Mouse (Mus musculus) neural tube, embryonic 13.5 days (tissue): Measurements from ENCODE around the gene Ubiad1. TPM values are rescaled to one million over a fixed set of nuclear protein-coding genes. Genes with fewer than 3 reads are reported as not detected.
A peak's percentile ranks its signal among the peaks of the same experiment; 100 is the strongest.

Experiments used
- ATAC-seq: fragments of 200-750 bp; cut with Nextera tagmentation; 2 replicates; pipeline ENCODE4 v1.8.0; 2017; ENCODE audit warnings: low read depth, mild to moderate bottlenecking, moderate TSS enrichment, moderate library complexity
- H3K27ac ChIP-seq: fragments of 300-500 bp; sonication (generic); replicated peaks from 2 replicates; pipeline ENCODE4 v1.5.1; 2015; ENCODE audit warnings: moderate library complexity, mild to moderate bottlenecking, inconsistent platforms
- H3K27me3 ChIP-seq: fragments of 300-500 bp; sonication (generic); 2 replicates; pipeline ENCODE4 v1.6.1; 2015; ENCODE audit warnings: mild to moderate bottlenecking, inconsistent platforms
- H3K36me3 ChIP-seq: fragments of 300-500 bp; sonication (generic); 2 replicates; pipeline ENCODE4 v1.6.1; 2015; ENCODE audit warnings: mild to moderate bottlenecking, inconsistent platforms
- H3K4me1 ChIP-seq: fragments of 300-500 bp; sonication (generic); replicated peaks from 2 replicates; pipeline ENCODE4 v1.6.1; 2015; ENCODE audit warnings: inconsistent platforms
- H3K4me2 ChIP-seq: fragments of 300-500 bp; sonication (generic); 2 replicates; pipeline ENCODE4 v1.6.1; 2015; ENCODE audit warnings: inconsistent platforms, mild to moderate bottlenecking, moderate library complexity
- H3K4me3 ChIP-seq: fragments of 300-500 bp; sonication (generic); 2 replicates; pipeline ENCODE4 v1.5.1; 2015; ENCODE audit warnings: mild to moderate bottlenecking, inconsistent platforms
- H3K9ac ChIP-seq: fragments of 300-500 bp; sonication (generic); 2 replicates; pipeline ENCODE4 v1.6.1; 2015; ENCODE audit warnings: moderate library complexity, mild to moderate bottlenecking, inconsistent platforms
- H3K9me3 ChIP-seq: fragments of 300-500 bp; sonication (generic); 2 replicates; pipeline ENCODE4 v1.6.1; 2016; ENCODE audit warnings: inconsistent platforms
- WGBS: fragments of 180-500 bp; shearing (Covaris S2); methylation state at CpG from one replicate; pipeline ENCODE4 v1.1.7; 2015; 5-methylcytosine and 5-hydroxymethylcytosine counted together
- polyA plus RNA-seq: library from polyadenylated mRNA; unstranded; fragments of >200 nt; fragmentation: Nextera tagmentation; extraction: Ambion mirVana; gene quantifications from 2 replicates; pipeline ENCODE4 v1.2.1, GENCODE M21; 2015

The Ubiad1 gene
- polyA plus RNA-seq, 1 experiment from 2014 or later: 15.0 TPM

DNA sequence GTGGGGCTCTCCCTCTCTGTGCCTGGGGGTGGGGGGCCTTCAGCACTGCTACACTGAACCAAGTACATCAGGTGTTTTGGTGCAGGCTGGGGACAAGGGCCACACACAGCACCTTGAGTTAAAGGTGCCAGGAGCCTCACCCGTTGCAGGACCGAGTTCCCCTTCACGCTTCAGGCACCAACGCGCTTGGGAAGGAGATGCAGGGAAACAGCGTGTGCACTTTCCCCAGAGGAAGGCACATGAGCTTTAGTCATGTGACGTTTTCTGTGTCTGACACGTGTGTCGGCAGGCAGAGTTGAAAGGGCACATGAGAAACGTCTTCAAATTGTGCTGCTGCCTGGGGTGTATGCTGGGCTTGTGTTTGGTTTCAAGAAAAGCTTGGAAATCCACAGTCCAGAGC, 23.8 kb upstream of the Ubiad1 start:
- ATAC-seq: no peak
- WGBS: 91% methylated on average over 10 of the region's 10 CpGs

GRCm38 (mm10) chr4:148466511-148467079, 22.0 kb upstream of the Ubiad1 start:
- no peak for ATAC-seq
- 92% methylated on average over 5 of the region's 5 CpGs for WGBS
- H3K4me2 ChIP-seq: no peak overlapping the region
- H3K36me3 ChIP-seq: peaks cover 100% of the 10 kb centered on the region
- H3K9me3 ChIP-seq: no peaks in the 10 kb centered on the region
- H3K4me3 ChIP-seq: no peak overlapping the region
- H3K9ac ChIP-seq: no peak overlapping the region
- H3K27me3 ChIP-seq: no peaks in the 10 kb centered on the region
- H3K4me1 ChIP-seq: peaks cover 5% of the 10 kb centered on the region; the same call in 1 of the 2 replicates
- H3K27ac ChIP-seq: no peak overlapping the region

More for the DNA sequence above, 23.8 kb upstream of the Ubiad1 start:
- peaks cover 7% of the 10 kb centered on the region; the same call in 1 of the 2 replicates for H3K4me1 ChIP-seq
- no peak overlapping the region for H3K4me3 ChIP-seq
- H3K36me3 ChIP-seq: peaks cover 100% of the 10 kb centered on the region
- H3K27ac ChIP-seq: no peak overlapping the region
- H3K9ac ChIP-seq: no peak overlapping the region
- no peaks in the 10 kb centered on the region for H3K27me3 ChIP-seq
- no peak overlapping the region for H3K4me2 ChIP-seq
- no peaks in the 10 kb centered on the region for H3K9me3 ChIP-seq

DNA sequence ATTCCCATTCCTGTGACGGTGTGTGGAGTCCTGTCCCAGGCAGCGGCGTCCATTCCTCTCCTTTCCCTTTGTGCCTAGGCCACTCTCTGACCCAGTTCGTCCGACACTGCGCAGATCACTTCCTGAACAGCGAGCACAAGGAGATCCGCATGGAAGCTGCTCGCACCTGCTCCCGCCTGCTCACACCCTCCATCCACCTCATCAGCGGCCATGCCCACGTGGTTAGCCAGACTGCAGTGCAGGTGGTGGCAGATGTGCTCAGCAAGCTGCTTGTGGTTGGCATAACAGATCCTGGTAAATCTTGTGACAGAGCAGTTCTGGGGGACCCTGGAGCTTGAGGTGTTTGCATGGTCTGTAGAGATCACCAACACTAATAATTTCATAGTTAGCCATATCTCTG, 20.3 kb upstream of the Ubiad1 start:
- peaks cover 100% of the 10 kb centered on the region for H3K36me3 ChIP-seq
- 95% methylated on average over 12 of the region's 12 CpGs for WGBS
- no peak overlapping the region for H3K4me3 ChIP-seq
- H3K4me2 ChIP-seq: no peak overlapping the region
- H3K9ac ChIP-seq: no peak overlapping the region
- no peak for ATAC-seq
- H3K4me1 ChIP-seq: peaks cover 12% of the 10 kb centered on the region; the same call in 1 of the 2 replicates
- H3K27me3 ChIP-seq: no peaks in the 10 kb centered on the region
- H3K9me3 ChIP-seq: no peaks in the 10 kb centered on the region
- no peak overlapping the region for H3K27ac ChIP-seq

DNA sequence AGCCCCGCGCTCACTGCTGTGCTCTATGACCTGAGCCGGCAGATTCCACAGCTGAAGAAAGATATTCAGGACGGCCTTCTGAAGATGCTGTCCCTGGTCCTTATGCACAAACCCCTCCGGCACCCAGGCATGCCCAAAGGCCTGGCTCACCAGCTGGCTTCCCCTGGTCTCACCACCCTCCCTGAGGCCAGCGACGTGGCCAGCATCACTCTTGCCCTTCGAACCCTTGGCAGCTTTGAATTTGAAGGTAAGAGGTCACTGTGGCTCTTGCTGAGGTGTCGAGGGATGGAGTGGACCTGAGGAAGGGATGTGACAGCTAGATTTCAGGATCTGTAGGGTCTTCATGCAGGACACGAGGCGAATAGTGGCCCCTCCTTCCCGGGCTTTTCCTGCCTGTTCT, 19.7 kb upstream of the Ubiad1 start:
- no peak overlapping the region for H3K9ac ChIP-seq
- no peak for ATAC-seq
- no peak overlapping the region for H3K27ac ChIP-seq
- H3K36me3 ChIP-seq: peaks cover 100% of the 10 kb centered on the region
- H3K27me3 ChIP-seq: no peaks in the 10 kb centered on the region
- H3K4me3 ChIP-seq: no peak overlapping the region
- WGBS: 90% methylated on average over 12 of the region's 12 CpGs
- peaks cover 17% of the 10 kb centered on the region; the same call in 1 of the 2 replicates for H3K4me1 ChIP-seq
- no peak overlapping the region for H3K4me2 ChIP-seq
- no peaks in the 10 kb centered on the region for H3K9me3 ChIP-seq

GRCm38 (mm10) chr4:148463208-148463960, 18.8 kb upstream of the Ubiad1 start:
- Histone ChIP-seq H3K36me3 (peaks cover 100% of the 10 kb centered on the region), H3K9ac (no peak overlapping the region), H3K4me3 (no peak overlapping the region), H3K9me3 (no peaks in the 10 kb centered on the region), H3K27me3 (no peaks in the 10 kb centered on the region), H3K27ac (no peak overlapping the region), H3K4me2 (no peak overlapping the region), H3K4me1 (peaks cover 17% of the 10 kb centered on the region; the same call in 1 of the 2 replicates)
- ATAC-seq: no peak
- 71% methylated on average over 14 of the region's 14 CpGs for WGBS

GRCm38 (mm10) chr4:148462717-148463116, 18.1 kb upstream of the Ubiad1 start:
- H3K4me2 ChIP-seq: no peak overlapping the region
- no peak overlapping the region for H3K4me3 ChIP-seq
- WGBS: 97% methylated on average over 13 of the region's 13 CpGs
- ATAC-seq: no peak
- no peak overlapping the region for H3K9ac ChIP-seq
- no peaks in the 10 kb centered on the region for H3K27me3 ChIP-seq
- H3K4me1 ChIP-seq: peaks cover 17% of the 10 kb centered on the region; the same call in 1 of the 2 replicates
- peaks cover 100% of the 10 kb centered on the region for H3K36me3 ChIP-seq
- H3K9me3 ChIP-seq: no peaks in the 10 kb centered on the region
- H3K27ac ChIP-seq: no peak overlapping the region

DNA sequence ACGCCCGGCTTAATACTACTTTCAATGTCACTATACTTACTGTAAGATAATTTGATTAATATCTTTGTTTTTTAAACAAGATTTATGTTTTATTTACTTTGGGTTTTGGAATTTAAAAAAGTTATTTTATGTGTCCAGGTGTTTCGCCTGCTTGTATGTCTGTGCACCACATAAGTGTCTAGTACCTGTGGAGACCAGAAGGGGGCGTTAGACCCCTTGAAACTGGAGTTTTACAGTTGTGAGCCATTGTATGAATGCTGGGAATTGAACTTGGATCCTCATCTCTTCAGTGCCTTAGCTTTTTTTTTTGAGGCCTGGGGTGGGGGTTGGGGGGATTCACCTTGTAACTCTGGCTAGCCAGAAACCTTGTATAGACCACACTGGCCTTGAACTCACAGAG, 17.2 kb upstream of the Ubiad1 start:
- ATAC-seq: no peak
- Histone ChIP-seq H3K27me3 (no peaks in the 10 kb centered on the region), H3K9me3 (no peaks in the 10 kb centered on the region), H3K4me1 (peaks cover 17% of the 10 kb centered on the region; the same call in 1 of the 2 replicates), H3K4me3 (no peak overlapping the region), H3K36me3 (peaks cover 100% of the 10 kb centered on the region), H3K9ac (no peak overlapping the region), H3K27ac (no peak overlapping the region), H3K4me2 (no peak overlapping the region)
- WGBS: 81% methylated on average over 4 of the region's 4 CpGs

- Histone ChIP-seq H3K27me3 (no peaks in the 10 kb centered on the region), H3K4me3 (no peak overlapping the region), H3K4me1 (peaks cover 17% of the 10 kb centered on the region; the same call in 1 of the 2 replicates), H3K27ac (peak overlapping the region; percentile 54), H3K9ac (no peak overlapping the region), H3K4me2 (no peak overlapping the region), H3K9me3 (no peaks in the 10 kb centered on the region), H3K36me3 (peaks cover 100% of the 10 kb centered on the region)
- WGBS: 47% methylated on average over 12 of the region's 12 CpGs
- ATAC-seq: peak; percentile 86
Observed at GRCm38 (mm10) chr4:148460656-148461284, 16.2 kb upstream of the Ubiad1 start.

- WGBS: 93% methylated on average over 5 of the region's 5 CpGs
- H3K36me3 ChIP-seq: peaks cover 85% of the 10 kb centered on the region
- no peaks in the 10 kb centered on the region for H3K27me3 ChIP-seq
- peaks cover 19% of the 10 kb centered on the region for H3K4me1 ChIP-seq
- no peak overlapping the region for H3K27ac ChIP-seq
- no peak overlapping the region for H3K4me2 ChIP-seq
- ATAC-seq: no peak
- no peaks in the 10 kb centered on the region for H3K9me3 ChIP-seq
- no peak overlapping the region for H3K9ac ChIP-seq
- no peak overlapping the region for H3K4me3 ChIP-seq
Observed at GRCm38 (mm10) chr4:148455477-148456025, 11.0 kb upstream of the Ubiad1 start.

- Histone ChIP-seq H3K4me3 (no peak overlapping the region), H3K4me2 (no peak overlapping the region)
- 91% methylated on average over 11 of the region's 11 CpGs for WGBS
Observed at GRCm38 (mm10) chr4:148453707-148454106, 9.1 kb upstream of the Ubiad1 start.

DNA sequence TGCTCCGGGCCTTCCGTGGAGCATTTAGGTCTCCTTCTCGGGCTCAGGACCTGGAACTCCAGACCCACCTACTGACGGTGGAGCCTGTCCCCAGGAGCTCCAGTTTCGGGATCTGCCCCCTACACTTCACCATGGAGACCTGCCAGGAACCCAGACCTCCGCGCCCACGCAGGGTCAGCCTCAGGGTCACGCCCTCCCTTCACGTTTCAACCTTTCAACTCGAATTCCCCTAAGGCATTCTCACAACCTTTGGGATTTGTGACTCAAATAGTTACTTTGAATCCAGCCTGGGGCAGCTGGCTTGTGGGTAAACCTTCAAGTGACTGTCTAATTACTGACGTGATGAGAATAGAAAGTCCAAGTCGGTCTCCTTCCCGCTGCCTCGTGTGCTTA, 4.3 kb upstream of the Ubiad1 start:
- Histone ChIP-seq H3K4me2 (peak overlapping the region; percentile 82), H3K27me3 (no peaks in the 10 kb centered on the region), H3K9me3 (no peaks in the 10 kb centered on the region), H3K9ac (peak overlapping the region; percentile 89), H3K4me1 (peaks cover 43% of the 10 kb centered on the region), H3K36me3 (peaks cover 18% of the 10 kb centered on the region), H3K27ac (peak overlapping the region; percentile 83), H3K4me3 (peak overlapping the region; percentile 93)
- ATAC-seq: peak; percentile 2; the same call in 1 of the 2 replicates
- under 1% methylated on average over 15 of the region's 15 CpGs for WGBS

More at GRCm38 (mm10) chr4:148453707-148454106, 9.1 kb upstream of the Ubiad1 start:
- peaks cover 25% of the 10 kb centered on the region for H3K4me1 ChIP-seq
- no peak overlapping the region for H3K9ac ChIP-seq
- peaks cover 67% of the 10 kb centered on the region for H3K36me3 ChIP-seq
- no peak for ATAC-seq
- H3K27me3 ChIP-seq: no peaks in the 10 kb centered on the region
- H3K9me3 ChIP-seq: no peaks in the 10 kb centered on the region
- no peak overlapping the region for H3K27ac ChIP-seq
